Mouse (Mus musculus) adrenal gland, adult 10 weeks (tissue): ENCODE measurements around the gene Cd300ld3. TPM values are rescaled to one million over a fixed set of nuclear protein-coding genes. Genes with fewer than 3 reads are reported as not detected.

Experiments
- polyA plus RNA-seq: library from polyadenylated mRNA; stranded (reverse); fragments of 350-450 nt; fragmentation: Illumina TruSeq; extraction: RNeasy Lipid Tissue Mini Kit (QIAGEN cat#74804); gene quantifications from one replicate; pipeline ENCODE4 v1.2.3, GENCODE M21; 2014; ENCODE audit warnings: low read depth, low replicate concordance

The Cd300ld3 gene
- 2.1 TPM for polyA plus RNA-seq

GRCm38 (mm10) chr11:115048259-115048658, at the start of gene Cd300ld3:
Gene Cd300ld3, minus strand, starts transcription at chr11:115048409.

GRCm38 (mm10) chr11:115091362-115091901, 43.2 kb upstream of the Cd300ld3 start, which contains the start of gene Rab37:
Gene Rab37, plus strand, starts transcription at chr11:115091431.

GRCm38 (mm10) chr11:115062077-115062476, 13.9 kb upstream of the Cd300ld3 start, which contains the start of gene Cd300e:
Gene Cd300e, minus strand, starts transcription at chr11:115062177.

GRCm38 (mm10) chr11:115037669-115038068, 10.5 kb downstream of the Cd300ld3 start, which contains the start of gene Cd300ld5:
Gene Cd300ld5, minus strand, starts transcription at chr11:115037769.

GRCm38 (mm10) chr11:115026912-115027311, 21.3 kb downstream of the Cd300ld3 start, which contains the start of gene Cd300ld4:
Gene Cd300ld4, minus strand, starts transcription at chr11:115027012.

DNA sequence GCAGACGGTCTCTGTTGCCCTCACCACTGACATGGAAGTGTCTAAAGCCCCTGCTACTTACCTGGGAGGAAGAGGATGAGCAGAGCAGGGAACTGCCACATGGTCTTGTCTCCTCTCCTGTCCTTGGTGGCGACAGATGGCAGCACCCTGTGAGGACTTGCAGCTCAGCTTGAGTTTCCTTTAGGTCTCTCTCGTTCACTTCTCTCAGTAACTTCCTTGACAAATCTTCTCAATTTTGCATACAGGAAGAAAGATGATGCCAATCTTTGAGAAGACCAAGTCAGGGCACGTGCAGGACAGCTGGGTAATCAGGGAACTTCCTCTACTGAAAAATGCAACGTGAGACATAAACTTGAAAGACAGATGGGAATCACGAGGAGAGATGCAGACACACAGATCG, 32.1 kb downstream of the Cd300ld3 start, which contains the start of gene Cd300ld2:
Gene Cd300ld2, minus strand, starts transcription at position 101 of the 400 bp plus-strand sequence.

GRCm38 (mm10) chr11:115001474-115002040, 46.7 kb downstream of the Cd300ld3 start, which contains the start of gene Cd300c2:
Gene Cd300c2, minus strand, starts transcription at chr11:115001880.

Other genes starting within 250 kb of the Cd300ld3 start
- gene Gpr142, start 249.5 kb downstream of the Cd300ld3 start, polyA plus RNA-seq, result not detected
- 0.23 TPM for gene Gprc5c, start 197.3 kb downstream of the Cd300ld3 start, polyA plus RNA-seq
- 2.3 TPM for gene Cd300a, start 158.4 kb downstream of the Cd300ld3 start, polyA plus RNA-seq
- 1.0 TPM for gene Cd300lb, start 114.0 kb downstream of the Cd300ld3 start, polyA plus RNA-seq
- gene Cd300c, start 79.3 kb downstream of the Cd300ld3 start, polyA plus RNA-seq, result not detected
- 3.6 TPM for gene Cd300ld, start 58.5 kb downstream of the Cd300ld3 start, polyA plus RNA-seq
- 1.7 TPM for gene Cd300c2, start 46.5 kb downstream of the Cd300ld3 start, polyA plus RNA-seq
- gene Cd300ld2, start 32.2 kb downstream of the Cd300ld3 start, polyA plus RNA-seq, result not detected
- gene Cd300ld4, start 21.4 kb downstream of the Cd300ld3 start, polyA plus RNA-seq, result not detected
- 2.1 TPM for gene Cd300ld5, start 10.6 kb downstream of the Cd300ld3 start, polyA plus RNA-seq
- gene Cd300e, start 13.8 kb upstream of the Cd300ld3 start, polyA plus RNA-seq, result not detected
- 0.23 TPM for gene Rab37, start 43.0 kb upstream of the Cd300ld3 start, polyA plus RNA-seq
- gene Cd300lf, start 85.6 kb upstream of the Cd300ld3 start, polyA plus RNA-seq, result 0.93 TPM
- gene Slc9a3r1, start 114.9 kb upstream of the Cd300ld3 start, polyA plus RNA-seq, result 3.4 TPM
- 1.3 TPM for gene Tmem104, start 139.1 kb upstream of the Cd300ld3 start, polyA plus RNA-seq
- 0.82 TPM for gene Nat9, start 139.4 kb upstream of the Cd300ld3 start, polyA plus RNA-seq
- gene Grin2c, start 218.8 kb upstream of the Cd300ld3 start, polyA plus RNA-seq, result not detected
- 73.6 TPM for gene Fdxr, start 228.6 kb upstream of the Cd300ld3 start, polyA plus RNA-seq
- 35.8 TPM for gene Fads6, start 249.3 kb upstream of the Cd300ld3 start, polyA plus RNA-seq